Mouse (Mus musculus) cerebellum, adult 2 months (tissue): ENCODE measurements around the gene Wipf1.

Source experiments
- CTCF ChIP-seq: fragments of 200-500 bp; IDR thresholded peaks from 2 replicates; pipeline ENCODE4 v1.5.1; 2011; ENCODE audit warnings: low read depth, mild to moderate bottlenecking, control low read depth, low read length, moderate library complexity, borderline replicate concordance; ENCODE audit not compliant: insufficient read depth
- POLR2A ChIP-seq: fragments of 200-500 bp; IDR thresholded peaks from 2 replicates; pipeline ENCODE4 v1.6.1; 2011; ENCODE audit warnings: low read length, control low read depth, borderline replicate concordance; ENCODE audit not compliant: insufficient read depth

DNA sequence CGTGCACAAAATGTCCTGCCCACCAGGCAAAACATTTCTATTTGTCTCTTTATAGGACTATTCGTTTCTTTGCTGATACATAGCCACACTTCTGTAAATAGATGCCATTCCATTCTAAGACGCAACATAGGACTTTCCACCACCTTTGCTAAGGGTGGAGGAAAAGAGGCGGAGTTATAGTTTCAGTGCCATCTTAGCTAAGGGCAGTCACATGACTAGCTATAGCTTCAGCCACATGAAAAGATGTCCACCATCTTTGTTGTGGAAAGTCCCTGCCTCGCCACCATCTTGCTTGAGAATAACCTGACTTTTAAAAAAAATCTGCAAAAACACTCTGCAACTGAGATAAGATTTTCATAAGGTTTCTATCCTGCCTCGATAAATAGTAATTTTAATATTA, 15.4 kb downstream of the Wipf1 start:
- TF ChIP-seq CTCF (no peak), POLR2A (no peak)
